Mouse (Mus musculus) mouse embryonic stem cell (cell line): ENCODE data around the gene Iqcc.

ENCODE experiments used
- in situ Hi-C, 2 experiments: fragments of 300-500 bp; cut with MboI; formaldehyde crosslinking; loops; 1 replicate in 1 of 2; 3 replicates in 1 of 2; pipeline ENCODE4 v1.14.3; 2019 to 2020; ENCODE audit warnings: low sequenced_read_pairs in 2 of 2, low pct_unique_long_range_greater_than_20kb in 1 of 2, mixed read lengths in 1 of 2; ENCODE audit not compliant: unreplicated experiment in 1 of 2

Gene Iqcc

DNA sequence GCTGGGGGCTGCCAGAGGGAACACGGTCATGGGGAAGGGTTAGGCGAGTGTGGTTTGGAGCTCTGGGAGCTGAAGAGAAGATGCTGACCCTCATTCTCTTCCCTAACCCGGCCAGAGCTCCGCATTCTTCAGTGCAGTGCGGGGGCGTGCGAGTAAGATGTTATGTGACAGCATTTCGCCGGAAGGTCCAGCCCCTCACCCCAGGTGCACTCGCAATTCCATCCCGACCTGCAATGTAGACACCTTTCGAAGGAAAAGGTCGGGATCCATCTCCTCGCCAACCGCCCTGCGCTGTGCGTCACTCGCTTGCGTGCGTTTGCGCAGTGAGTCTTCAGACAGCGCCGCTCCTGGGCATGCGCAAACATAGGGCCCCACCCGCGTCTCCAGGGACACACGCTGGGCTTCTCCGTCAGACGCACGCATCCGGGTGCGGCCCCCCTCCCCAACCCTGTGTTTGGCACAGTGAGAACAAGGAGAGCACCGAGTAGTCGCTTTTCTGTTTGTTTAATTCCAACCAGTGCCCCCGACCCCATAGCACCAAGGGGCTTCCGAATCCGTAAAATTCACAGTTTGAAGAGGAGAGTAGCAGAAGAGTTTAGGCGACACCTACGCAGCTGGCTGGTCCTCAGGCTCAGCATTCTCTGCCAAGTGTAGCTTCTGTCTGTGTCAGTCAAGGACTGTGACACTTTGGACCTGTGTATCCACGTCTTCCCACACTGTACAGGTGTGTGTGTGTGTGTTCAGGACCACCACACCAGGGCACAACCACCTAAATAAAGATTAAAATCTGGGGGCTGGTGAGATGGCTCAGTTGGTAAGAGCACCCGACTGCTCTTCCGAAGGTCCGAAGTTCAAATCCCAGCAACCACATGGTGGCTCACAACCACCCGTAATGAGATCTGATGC, at the start of gene Iqcc:
TSS of gene Iqcc (minus strand) at position 314 of the 906 bp plus-strand sequence.
- in situ Hi-C loops: no loop called here

DNA sequence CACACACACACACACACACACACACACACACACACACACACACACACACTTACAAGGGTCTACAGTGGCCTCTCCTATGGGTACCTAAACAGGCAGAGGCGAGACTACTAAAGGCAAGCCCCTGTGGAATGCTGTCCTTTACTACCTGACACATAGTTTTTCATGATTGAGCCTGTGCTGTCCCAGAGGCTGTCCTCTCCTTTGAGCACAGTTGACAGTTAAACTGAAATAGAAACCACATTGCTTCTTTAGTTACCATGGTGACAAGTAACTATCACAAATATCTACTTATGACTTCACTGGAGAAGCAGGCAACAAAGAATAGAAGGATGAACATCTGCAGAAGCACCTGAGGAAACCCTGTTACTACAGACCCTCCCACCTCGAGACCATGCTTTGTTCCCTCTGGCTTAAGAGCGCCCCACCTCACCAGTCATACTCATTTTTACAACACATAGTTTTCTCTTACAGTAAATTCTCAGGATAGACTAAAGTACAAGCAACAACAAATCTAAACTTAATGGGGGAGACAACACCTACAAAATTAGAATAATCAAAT, 43.4 kb upstream of the Iqcc start:
- in situ Hi-C loops: no loop called here

DNA sequence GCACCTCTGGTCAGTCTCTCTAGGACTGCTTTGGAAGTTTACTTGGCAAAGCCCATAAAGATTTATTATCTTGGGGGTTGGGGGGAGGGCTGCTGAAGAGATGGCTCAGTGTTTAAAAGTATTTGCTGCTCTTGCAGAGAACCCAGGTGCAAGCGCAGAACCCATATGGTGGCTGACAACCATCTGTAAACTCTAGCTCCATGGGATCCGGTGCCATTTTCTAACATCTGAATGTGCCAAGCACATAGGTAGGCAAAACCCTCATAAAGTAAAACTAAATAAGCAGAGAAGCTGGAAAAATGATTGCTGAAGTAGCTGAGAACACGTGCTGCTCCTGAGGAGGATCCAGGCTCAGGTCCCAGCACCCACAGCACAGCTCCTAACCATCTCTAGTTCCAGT, 42.7 kb upstream of the Iqcc start:
- in situ Hi-C loops: no loop called here

DNA sequence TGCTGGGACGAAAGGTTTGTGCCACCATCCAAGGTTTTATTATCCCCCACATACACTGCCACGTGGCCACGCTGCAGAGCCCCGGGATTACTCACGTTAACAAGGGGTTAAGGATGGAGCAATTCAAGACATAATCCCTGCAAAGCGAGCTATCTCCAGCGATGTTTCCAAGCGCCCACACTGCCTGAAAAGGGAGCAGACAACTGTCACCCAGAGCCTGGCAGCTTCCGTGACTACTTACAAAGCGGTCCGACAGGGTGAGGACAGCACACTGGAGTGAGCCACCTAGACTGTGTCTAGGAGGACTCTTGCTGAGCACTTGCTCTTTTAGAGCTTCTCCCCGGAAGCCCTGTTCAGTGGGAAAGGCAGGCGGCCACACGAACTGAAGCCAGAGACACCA, 35.9 kb upstream of the Iqcc start:
- in situ Hi-C loops: no loop called here

DNA sequence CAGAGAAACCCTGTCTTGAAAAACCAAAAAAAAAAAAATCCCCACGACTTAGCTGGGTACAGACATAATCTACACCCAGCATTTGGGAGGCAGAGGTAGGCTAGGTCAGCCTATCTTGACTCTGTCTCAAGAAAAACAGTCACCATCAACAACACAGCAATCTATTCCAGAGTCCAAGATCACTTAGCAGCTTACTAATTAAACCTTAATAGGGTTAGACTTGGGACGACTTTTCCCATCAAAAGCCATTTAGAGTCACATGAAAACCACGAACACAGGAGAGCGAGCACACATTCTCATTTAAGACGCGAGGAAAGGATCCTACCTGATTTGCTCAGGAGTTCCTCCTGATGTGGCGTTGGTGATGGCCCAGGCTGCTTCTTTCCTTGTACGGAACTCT, 31.5 kb upstream of the Iqcc start:
- in situ Hi-C loops: no loop called here

DNA sequence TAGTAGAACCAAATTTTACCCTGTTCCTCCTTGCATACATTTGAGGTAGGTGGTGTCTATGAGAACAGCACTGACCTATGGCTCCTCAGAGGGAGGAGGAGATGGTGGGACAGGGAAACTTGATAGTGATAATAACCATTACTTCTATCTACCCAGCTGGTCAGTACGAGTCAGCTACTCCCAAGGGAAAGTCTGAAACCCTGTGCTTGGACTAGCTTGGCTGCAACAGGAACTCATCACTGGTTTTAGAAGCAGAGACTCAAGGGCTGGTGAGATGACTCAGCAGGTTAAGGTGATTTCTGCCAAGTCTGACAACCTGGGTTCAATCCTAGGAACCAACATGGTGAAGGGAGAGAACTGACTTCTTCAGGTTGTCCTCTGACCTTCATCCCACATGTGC, 29.8 kb upstream of the Iqcc start:
- in situ Hi-C loops: no loop called here

DNA sequence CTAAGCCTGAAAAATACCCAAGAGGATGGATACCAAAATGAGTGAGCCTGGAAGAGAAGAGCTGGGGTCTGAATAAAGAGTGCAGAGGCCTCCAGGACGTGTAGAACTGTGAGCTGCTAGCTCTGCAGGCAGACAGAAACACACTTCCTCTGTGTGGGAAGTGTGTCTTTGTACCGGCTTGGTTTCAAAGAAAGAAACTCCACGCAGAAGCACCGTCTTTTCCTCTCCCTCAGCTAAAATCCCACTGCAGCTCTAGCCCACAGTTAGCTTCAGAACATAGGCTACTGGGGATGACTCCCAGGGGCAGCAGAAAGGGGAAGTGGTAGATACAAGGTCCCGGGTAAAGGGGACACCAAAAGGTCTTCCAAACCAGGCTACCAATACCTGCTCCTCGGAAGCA, 26.3 kb upstream of the Iqcc start:
- in situ Hi-C loops: no loop called here

DNA sequence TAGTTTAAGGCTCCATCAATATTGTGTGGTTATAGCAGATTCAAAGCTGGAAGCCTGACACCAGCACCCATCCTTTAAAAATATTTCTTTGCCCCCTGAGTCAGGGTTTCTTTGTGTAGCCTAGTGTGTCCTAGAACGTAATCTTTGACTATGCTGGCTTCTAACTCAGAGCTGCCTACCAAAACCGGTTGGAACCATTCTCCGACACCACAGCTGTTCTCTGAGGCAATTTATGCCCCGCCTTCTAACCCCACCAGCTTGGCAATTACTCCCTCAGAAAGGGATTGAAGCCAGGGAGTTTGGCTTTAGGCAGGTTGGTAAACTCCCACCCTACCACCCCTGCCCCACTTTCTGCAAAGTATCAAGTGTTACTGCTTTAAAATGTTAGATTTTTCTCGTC, 22.9 kb upstream of the Iqcc start:
- in situ Hi-C loops: no loop called here

DNA sequence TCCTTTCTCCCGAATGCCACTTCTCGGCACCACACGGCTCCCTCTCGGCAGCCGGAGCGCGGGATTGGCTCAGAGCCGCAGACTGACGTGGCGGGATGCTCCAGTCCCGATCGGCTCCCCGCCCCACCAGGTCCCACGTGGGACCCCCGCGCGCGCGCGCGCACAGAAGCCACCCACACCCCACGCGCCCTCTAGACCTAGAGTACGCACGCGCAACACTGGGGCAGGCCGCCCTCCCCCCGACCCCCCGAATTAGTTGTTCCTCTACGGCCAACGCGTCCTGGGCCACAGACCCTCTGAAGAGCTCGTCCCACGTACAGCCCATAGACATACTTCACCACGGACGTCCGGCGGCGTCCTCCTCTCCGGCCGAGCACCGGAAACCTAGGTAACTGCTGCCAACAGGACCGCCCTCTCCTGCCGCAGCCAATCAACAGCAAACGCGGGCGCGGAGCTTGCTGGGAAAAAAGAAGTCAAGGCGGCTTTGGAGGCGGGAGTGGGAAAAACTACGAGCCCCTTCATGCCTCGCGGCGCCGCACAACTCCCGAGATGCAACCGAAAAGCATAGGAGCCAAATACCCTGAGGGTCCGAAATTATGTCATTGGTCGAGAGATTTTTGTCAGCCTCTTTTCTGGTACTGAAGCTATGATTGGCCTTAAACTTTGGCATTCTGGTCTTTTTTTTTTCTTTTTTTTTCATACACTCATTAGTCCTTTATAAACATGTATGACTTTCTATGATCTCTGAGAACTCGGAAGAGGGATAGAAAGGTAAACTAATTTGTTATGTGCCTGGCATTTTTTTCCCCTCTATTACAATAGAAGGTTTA, 22.0 kb upstream of the Iqcc start, which contains the start of gene Txlna:
TSS of gene Txlna (minus strand) at position 428 of the 830 bp plus-strand sequence.
- in situ Hi-C loops: no loop called here

DNA sequence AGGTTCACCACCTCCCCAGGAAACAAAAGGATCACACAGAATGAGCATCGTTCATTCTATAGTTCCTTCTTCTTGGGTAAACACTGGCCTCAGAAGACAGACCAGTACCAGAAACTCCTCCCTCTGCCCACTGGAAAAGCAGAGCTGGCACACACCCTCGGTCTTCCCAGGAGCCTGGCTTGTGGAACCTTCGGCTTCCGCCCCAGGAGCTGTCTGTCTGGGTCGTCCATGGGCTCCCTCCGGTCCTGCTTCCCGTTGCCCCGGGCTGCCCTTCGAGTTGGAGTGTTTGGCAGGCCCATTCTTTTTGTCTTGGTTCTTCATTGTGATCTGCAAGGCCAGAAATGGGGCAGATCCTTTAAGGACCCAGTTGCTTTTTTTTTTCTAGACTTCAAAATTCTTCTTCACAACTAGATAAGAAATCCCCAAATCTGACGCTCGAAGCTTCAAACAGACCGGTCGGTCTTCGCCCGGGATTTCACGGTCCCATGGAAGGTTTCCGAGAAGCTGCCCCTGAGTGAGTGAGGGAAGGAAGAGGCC, 21.3 kb upstream of the Iqcc start:
- in situ Hi-C loops: no loop called here

DNA sequence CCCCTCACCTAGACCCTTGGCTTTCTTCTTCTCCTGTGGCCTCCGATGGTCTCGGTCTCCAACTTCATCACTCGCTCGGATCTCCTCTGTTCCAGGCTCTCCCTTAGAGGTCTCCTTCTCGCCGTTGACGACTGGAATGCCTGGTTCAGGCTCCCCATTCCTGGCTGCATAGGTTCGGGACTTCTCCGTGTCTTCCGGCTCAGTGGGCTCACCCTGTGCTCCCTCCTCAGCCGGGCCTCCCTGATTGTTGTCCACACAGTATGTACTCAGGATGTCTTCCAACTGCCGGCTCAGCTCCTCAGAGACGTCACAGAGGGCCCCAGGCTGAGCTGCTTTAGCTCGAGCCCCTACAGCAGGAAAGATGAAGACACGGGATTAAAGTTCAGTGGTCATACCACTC, 20.3 kb upstream of the Iqcc start:
- in situ Hi-C loops: no loop called here

DNA sequence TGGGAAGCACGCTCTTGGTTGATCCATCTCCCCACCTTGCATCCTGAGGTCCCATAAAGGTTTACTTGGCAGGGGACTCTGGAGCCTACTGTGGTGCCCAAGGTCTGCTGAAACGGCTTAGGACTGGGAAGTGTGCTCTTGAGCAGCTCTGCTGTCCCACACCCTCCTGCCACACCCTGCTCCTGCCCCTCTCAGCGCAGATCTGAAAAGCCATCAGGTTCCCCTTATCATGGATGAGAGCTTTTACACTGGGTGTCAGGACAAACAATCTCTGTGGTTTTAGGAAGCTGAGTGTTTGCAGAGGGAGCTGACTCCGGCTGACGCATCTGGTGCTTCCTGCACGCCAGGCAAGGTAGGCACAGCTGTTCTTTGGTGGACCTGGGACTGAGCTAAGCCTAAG, 15.0 kb upstream of the Iqcc start:
- in situ Hi-C loops: no loop called here

DNA sequence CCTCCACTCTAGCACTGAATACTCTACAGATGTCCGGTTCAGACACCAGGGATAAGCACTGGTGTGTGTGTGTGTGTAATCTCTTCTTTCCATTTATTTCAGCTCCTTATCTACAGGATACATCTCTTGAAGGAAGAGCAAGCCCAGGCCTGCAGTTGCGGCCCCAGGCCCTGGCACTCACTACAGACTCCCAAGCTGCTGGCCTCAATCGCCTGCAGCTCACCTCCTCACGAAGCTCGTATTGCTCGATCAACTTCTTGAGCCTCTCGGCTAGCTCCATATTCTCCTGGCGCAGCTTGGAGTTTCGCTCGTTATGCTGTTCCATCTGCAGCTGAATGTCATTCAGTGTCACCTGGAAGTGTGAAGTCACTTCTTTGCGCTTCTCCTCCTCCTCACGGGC, 13.0 kb upstream of the Iqcc start:
- in situ Hi-C loops: no loop called here

DNA sequence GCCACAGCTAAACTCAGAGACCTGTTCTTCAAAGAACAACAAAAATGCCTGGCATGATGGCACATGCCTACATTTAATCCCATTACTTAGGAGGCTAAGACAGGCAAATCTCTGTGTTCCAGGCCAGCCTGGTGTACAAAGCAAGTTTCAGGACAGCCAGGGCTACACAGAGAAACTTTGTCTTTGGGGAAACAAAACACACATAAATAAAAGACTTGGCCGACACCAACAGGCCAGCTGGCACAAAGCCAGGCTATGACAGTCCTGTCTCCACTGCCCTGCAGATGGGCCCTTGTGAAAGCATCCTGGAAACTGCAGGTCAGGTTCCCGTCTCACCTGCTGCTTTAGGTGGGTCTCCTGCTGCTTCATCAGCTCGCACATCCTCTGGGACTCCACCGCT, 12.0 kb upstream of the Iqcc start:
- in situ Hi-C loops: no loop called here

DNA sequence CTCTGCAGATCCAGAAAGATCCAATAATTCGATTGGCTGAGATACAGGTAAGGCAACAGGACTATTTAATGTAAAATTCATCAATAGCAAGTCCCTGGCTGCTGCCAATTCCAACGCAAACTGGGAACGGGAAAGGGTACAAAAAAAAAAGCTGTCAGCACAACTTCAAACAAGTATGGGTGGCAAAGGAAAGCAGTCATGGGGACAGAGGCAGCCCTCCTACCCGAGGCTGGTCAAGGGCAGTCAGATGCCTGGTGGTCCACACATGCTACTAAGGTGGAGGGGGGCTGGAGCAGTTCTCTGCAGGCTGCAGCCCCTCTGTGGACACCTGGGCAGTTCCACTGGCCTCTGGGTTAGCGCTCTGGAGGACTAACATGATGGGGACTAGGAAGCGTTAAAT, 7.1 kb upstream of the Iqcc start:
- in situ Hi-C loops: no loop called here

DNA sequence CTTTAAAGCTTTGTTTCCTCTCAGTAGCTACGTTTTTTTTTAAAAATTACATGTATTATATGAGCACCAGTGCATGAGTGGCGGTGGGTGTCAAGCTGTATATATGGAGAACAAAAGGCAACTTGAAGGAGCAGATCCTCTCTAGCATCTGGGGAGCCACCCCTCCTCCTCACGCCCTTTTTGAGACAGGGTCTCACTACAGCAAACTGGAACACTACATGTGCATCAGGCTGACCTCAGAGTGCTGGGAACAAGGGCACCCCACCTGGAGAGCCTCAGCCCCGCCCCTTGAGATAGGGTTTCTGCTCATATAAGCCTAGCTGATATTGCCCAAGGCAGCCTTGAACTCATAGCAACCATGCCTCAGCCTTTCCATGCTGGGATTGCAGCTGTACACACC, 6.6 kb upstream of the Iqcc start:
- in situ Hi-C loops: no loop called here

DNA sequence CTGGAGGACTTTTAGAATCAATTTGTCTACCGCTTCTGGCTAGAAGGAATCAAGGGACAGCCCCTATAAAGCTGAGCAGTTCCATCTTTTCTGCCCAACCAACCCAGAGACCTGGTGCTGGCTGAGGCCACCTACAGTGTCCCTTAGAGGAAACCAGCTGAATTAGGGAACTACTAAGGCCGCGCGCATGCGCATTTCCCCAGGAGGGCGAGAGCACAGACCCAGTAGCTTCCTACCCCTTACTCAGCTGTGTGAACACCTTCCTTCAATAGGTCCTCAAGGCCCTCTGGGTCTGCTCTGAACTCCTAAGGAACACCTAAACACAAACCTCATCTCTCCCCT, 6.1 kb upstream of the Iqcc start:
- in situ Hi-C loops: no loop called here

DNA sequence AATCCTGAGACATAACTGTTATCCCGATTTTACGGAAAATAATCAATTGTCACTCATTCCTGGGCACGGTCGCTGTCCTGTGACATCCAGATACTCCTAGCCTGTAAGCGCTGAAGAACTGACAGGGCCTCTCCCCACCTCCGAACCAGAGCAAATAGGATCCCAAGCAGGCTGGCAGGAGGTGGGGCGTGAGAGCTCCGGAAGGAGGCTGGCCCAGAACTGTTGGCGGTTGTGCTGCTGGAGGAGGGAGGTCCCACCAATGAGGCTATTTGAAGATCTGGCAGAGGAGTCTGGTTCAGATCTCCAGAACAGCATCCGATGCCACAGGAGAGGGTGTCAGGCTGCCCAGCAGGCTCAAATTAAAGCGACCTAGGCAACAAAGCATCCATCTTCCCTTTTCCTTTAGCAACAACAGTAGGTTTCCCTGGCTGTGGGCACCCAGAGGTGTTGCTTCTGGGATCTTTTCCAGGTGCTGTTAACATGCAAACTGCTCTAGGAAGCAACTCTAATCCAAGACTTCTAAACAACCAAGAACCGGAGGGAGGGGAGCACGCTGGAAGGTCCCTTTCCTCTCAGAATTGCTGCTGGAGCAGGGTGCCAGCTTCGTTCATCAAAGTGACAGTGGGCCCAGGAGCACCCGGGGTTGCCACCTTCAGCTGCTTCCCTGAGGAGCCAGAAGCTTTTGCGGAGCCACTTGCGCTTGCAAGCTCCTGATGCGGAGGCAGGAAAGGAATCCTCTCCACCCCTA, 5.6 kb upstream of the Iqcc start:
- in situ Hi-C loops: no loop called here

DNA sequence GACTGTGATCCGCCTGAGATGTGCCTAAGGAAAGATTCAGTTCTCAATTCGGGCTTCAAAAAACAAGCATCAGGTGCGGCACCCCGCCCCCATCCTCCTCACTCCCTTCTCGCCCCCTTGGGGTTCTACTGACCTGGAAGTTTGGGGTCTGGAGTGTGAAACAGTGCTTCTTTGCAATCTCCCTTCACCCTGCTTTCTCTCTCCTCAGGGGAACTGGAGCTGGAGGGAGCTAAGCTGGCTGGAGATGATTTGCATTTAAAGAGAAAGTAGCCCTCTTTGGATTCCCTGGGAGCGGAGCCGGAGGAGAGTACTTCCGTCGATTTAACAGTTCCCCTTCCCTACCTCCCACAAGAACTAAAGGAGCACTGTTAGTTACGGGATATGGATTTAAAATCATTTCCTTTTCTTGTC, 4.8 kb upstream of the Iqcc start, which contains the start of gene Ccdc28b:
TSS of gene Ccdc28b (minus strand) at position 267 of the 411 bp plus-strand sequence.
- in situ Hi-C loops: no loop called here
